Mouse (Mus musculus) thymus, adult 2 months (tissue): ENCODE data around the gene Rgs3. TPM values are rescaled to one million over a fixed set of nuclear protein-coding genes. Genes with fewer than 3 reads are reported as not detected.

Source experiments
- DNase-seq: peaks from one replicate; pipeline ENCODE4 v3.0.0; 2021
- H3K27ac ChIP-seq: fragments of 200-500 bp; 2 replicates; pipeline ENCODE4 v1.5.1; 2012; ENCODE audit warnings: low read length, control low read depth; ENCODE audit not compliant: control insufficient read depth, insufficient read depth
- H3K27me3 ChIP-seq: fragments of 200-500 bp; 2 replicates; pipeline ENCODE4 v1.6.1; 2012; ENCODE audit warnings: mild to moderate bottlenecking, low read length, moderate library complexity, mixed read lengths; ENCODE audit not compliant: control insufficient read depth, insufficient read depth
- H3K36me3 ChIP-seq: fragments of 200-500 bp; 2 replicates; pipeline ENCODE4 v1.6.1; 2012; ENCODE audit warnings: mild to moderate bottlenecking, low read length, moderate library complexity; ENCODE audit not compliant: control insufficient read depth, insufficient read depth
- H3K4me1 ChIP-seq: fragments of 200-500 bp; replicated peaks from 2 replicates; pipeline ENCODE4 v1.6.1; 2012; ENCODE audit warnings: low read length; ENCODE audit not compliant: control insufficient read depth, insufficient read depth
- H3K4me3 ChIP-seq: fragments of 200-500 bp; 2 replicates; pipeline ENCODE4 v1.5.1; 2012; ENCODE audit warnings: mild to moderate bottlenecking, low read length, control low read depth, moderate library complexity; ENCODE audit not compliant: control insufficient read depth, insufficient read depth
- CTCF ChIP-seq: fragments of 200-500 bp; IDR thresholded peaks from 2 replicates; pipeline ENCODE4 v1.5.1; 2012; ENCODE audit warnings: mild to moderate bottlenecking, control low read depth, low read length, moderate library complexity, borderline replicate concordance; ENCODE audit not compliant: control insufficient read depth, poor library complexity, insufficient read depth; ENCODE audit errors: extremely low read depth
- POLR2A ChIP-seq: fragments of 200-500 bp; IDR thresholded peaks from 2 replicates; pipeline ENCODE4 v1.6.1; 2012; ENCODE audit warnings: mild to moderate bottlenecking, low read length, control low read depth, moderate library complexity; ENCODE audit not compliant: control insufficient read depth, poor library complexity, insufficient read depth; ENCODE audit errors: extremely low read depth
- WGBS: fragments of 180-500 bp; shearing (Covaris S2); methylation state at CpG from one replicate; pipeline ENCODE4 v1.1.7; 2018; 5-methylcytosine and 5-hydroxymethylcytosine counted together
- polyA plus RNA-seq: library from polyadenylated mRNA; depleted of rRNA; stranded (reverse); fragments of >200 nt; gene quantifications from 2 replicates; pipeline ENCODE4 v1.2.3, GENCODE M21; 2012; rRNA removed

Rgs3 gene
- polyA plus RNA-seq, 1 experiment: 81.3 TPM

GRCm38 (mm10) chr4:62741055-62741453 is 181.4 kb downstream of the Rgs3 start:
- Histone ChIP-seq H3K27ac (no peak overlapping the region), H3K4me1 (peaks cover 15% of the 10 kb centered on the region), H3K36me3 (no peaks in the 10 kb centered on the region), H3K27me3 (no peaks in the 10 kb centered on the region), H3K4me3 (no peak overlapping the region)
- WGBS: 91% methylated on average over 5 of the region's 5 CpGs
- no peak for DNase-seq
- TF ChIP-seq POLR2A (no peak), CTCF (no peak)

DNA sequence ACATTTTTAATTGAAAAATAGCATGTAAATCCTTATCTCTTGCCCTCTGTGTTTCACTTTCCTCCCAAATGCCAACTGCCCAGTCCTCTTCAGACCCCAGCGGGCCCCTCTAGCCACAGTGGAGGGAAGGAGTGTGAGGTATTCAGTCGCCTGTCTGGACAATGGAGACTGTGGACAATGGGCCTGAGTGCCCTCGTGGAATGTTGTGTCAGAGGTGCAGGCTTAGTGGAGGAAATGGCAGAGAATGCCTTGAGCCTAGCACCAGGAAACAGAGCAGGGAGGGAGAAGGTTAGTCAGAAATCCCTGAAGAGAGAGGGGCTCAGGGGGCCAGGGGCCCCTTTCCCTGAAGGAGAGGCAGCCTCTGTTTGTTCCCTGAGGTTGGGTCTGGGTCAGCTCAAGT is 182.0 kb downstream of the Rgs3 start:
- TF ChIP-seq CTCF (no peak), POLR2A (no peak)
- WGBS: 79% methylated on average over 3 of the region's 3 CpGs
- no peaks in the 10 kb centered on the region for H3K36me3 ChIP-seq
- DNase-seq: no peak
- H3K27ac ChIP-seq: no peak overlapping the region
- peaks cover 15% of the 10 kb centered on the region for H3K4me1 ChIP-seq
- no peak overlapping the region for H3K4me3 ChIP-seq
- no peaks in the 10 kb centered on the region for H3K27me3 ChIP-seq

- Histone ChIP-seq H3K4me3 (no peak overlapping the region), H3K4me1 (peaks cover 12% of the 10 kb centered on the region), H3K27me3 (no peaks in the 10 kb centered on the region), H3K27ac (no peak overlapping the region), H3K36me3 (no peaks in the 10 kb centered on the region)
- 87% methylated on average over 14 of the region's 14 CpGs for WGBS
- DNase-seq: no peak
- TF ChIP-seq CTCF (no peak), POLR2A (no peak)
Observed at GRCm38 (mm10) chr4:62742885-62743760, 183.5 kb downstream of the Rgs3 start.

DNA sequence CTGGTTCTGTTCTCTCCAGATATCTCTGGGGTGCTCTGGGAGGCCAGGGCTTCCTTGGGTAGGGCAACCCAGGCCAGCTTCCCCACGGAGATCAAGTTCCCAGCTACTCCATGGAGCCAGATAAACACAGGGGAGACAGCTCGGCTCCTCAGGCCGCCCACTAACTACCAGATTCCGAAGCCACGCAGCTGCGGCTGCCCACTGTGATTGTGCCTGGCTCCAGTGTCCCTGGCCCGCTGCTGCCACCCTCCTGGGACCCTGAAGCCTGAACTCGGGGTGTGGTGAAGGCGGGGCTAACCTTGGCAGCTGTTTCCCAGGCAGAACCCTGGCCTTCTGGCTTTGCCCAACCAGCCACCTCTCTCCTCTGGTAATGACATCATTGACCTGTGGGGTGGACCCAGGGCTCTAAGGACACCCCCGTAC is 184.9 kb downstream of the Rgs3 start:
- TF ChIP-seq POLR2A (no peak), CTCF (no peak)
- no peak for DNase-seq
- no peaks in the 10 kb centered on the region for H3K36me3 ChIP-seq
- H3K27me3 ChIP-seq: no peaks in the 10 kb centered on the region
- H3K4me1 ChIP-seq: peaks cover 2% of the 10 kb centered on the region; the same call in 1 of the 2 replicates
- H3K27ac ChIP-seq: no peak overlapping the region
- no peak overlapping the region for H3K4me3 ChIP-seq
- whole genome bisulfite sequencing: 85% methylated on average over 10 of the region's 10 CpGs

DNA sequence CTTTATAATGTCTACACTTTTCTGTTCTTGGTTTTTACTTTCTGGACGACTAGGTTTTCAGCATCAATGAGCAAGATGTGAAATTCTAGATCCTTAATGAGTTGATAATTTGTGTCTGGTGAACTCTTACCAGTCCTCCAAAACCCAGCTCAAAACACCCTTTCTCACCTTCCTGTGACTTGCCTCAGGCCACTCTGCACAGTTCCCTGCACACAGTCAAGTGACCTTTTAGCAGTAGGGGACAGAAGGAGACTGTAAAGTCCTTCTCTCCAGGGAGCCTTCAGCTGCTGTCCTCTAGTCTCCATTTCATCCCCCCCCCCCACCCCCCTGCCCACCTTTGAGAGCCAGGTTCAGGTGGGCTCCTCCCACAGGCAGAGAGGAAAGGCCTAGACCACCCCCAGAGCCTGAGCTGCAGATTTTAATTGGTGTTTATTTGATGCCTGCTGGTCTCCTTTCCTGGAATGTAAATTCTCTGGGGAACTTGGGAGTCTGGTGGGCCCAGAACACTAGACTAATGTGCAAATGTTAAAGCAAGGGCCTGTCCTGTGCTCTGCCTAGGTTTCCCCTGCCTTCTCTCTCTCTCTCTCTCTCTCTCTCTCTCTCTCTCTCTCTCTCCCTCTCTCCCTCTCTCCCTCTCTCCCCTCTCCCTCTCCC is 185.5 kb downstream of the Rgs3 start:
- no peak for TF ChIP-seq POLR2A
- H3K27me3 ChIP-seq: no peaks in the 10 kb centered on the region
- peaks cover 2% of the 10 kb centered on the region; the same call in 1 of the 2 replicates for H3K4me1 ChIP-seq
- H3K27ac ChIP-seq: no peak overlapping the region
- H3K36me3 ChIP-seq: no peaks in the 10 kb centered on the region
- no peak overlapping the region for H3K4me3 ChIP-seq
- 90% methylated on average over 1 of the region's 1 CpGs for WGBS
- no peak for DNase-seq

Other genes with a start within 250 kb of the Rgs3 start
- gene Fkbp15, start 199.3 kb upstream of the Rgs3 start, polyA plus RNA-seq: 59.3 and 59.5 TPM in 2 replicates
- gene Slc31a1, start 199.1 kb upstream of the Rgs3 start, polyA plus RNA-seq: 10.5 TPM in 2 replicates
- 51.0 and 54.3 TPM in 2 replicates for gene Cdc26, start 151.2 kb upstream of the Rgs3 start, polyA plus RNA-seq
- 21.1 and 23.9 TPM in 2 replicates for gene Prpf4, start 151.1 kb upstream of the Rgs3 start, polyA plus RNA-seq
- 23.7 and 25.8 TPM in 2 replicates for gene Rnf183, start 124.6 kb upstream of the Rgs3 start, polyA plus RNA-seq
- gene Wdr31, start 89.0 kb upstream of the Rgs3 start, polyA plus RNA-seq: 1.6 and 1.9 TPM in 2 replicates
- 19.7 and 19.8 TPM in 2 replicates for gene Bspry, start 79.8 kb upstream of the Rgs3 start, polyA plus RNA-seq
- 4.5 and 7.0 TPM in 2 replicates for gene Hdhd3, start 56.4 kb upstream of the Rgs3 start, polyA plus RNA-seq
- 56.2 and 75.9 TPM in 2 replicates for gene Alad, start 39.9 kb upstream of the Rgs3 start, polyA plus RNA-seq
- 18.0 and 20.9 TPM in 2 replicates for gene Pole3, start 34.8 kb upstream of the Rgs3 start, polyA plus RNA-seq
- 0.15 and 0.16 TPM in 2 replicates for gene 4933430I17Rik, start 34.5 kb upstream of the Rgs3 start, polyA plus RNA-seq